Mouse (Mus musculus) CH12.LX (cell line): ENCODE measurements at regions not wholly inside any gene's neighbourhood (a gene's known extent, or its start where the extent isn't known, plus 50 kb on each side); places are given as distances from the start of the nearest gene placed in this dataset.
A peak's percentile ranks its signal among the peaks of the same experiment; 100 is the strongest.

Experiments
- DNase-seq: peaks from one replicate; pipeline ENCODE4 v3.0.0-alpha.2; 2013; ENCODE audit errors: extremely low read depth
- H3K27ac ChIP-seq: 2 replicates; pipeline ENCODE4 v1.5.1; 2012; ENCODE audit warnings: low read depth, mild to moderate bottlenecking, control low read depth, moderate library complexity; ENCODE audit not compliant: insufficient read depth
- H3K27me3 ChIP-seq: replicated peaks from 2 replicates; pipeline ENCODE3; 2012; ENCODE audit warnings: inconsistent platforms
- H3K36me3 ChIP-seq, 2 experiments: replicated peaks in 1 of 2; 2 replicates each; pipeline versions ENCODE3 to v1.6.1; 2012; ENCODE audit warnings: inconsistent platforms in 1 of 2, low read length in 1 of 2, mild to moderate bottlenecking in 1 of 2, mixed read lengths in 1 of 2, moderate library complexity in 1 of 2; ENCODE audit not compliant: control insufficient read depth in 1 of 2, insufficient read depth in 1 of 2
- H3K4me1 ChIP-seq, 2 experiments: 2 replicates each; pipeline ENCODE4 v1.6.1; 2012; ENCODE audit warnings: inconsistent platforms in 1 of 2, moderate library complexity in 1 of 2; ENCODE audit not compliant: insufficient read depth in 2 of 2, control insufficient read depth in 1 of 2
- H3K4me2 ChIP-seq: 2 replicates; pipeline ENCODE4 v1.6.1; 2012; ENCODE audit warnings: low read depth, mild to moderate bottlenecking, control low read depth; ENCODE audit not compliant: poor library complexity, insufficient read depth, severe bottlenecking
- H3K4me3 ChIP-seq, 3 experiments: fragments of 150-350 bp in 1 of 3; sonication (generic) in 1 of 3; replicated peaks in 1 of 3; 2 replicates each; pipeline versions ENCODE3 to v1.5.1; 2011 to 2012; ENCODE audit warnings: low read depth in 2 of 3, low read length in 2 of 3, mild to moderate bottlenecking in 2 of 3, moderate library complexity in 2 of 3, control low read depth in 1 of 3, improper control_type of control experiment in 1 of 3, inconsistent platforms in 1 of 3, mixed read lengths in 1 of 3; ENCODE audit not compliant: poor library complexity in 1 of 3
- H3K79me2 ChIP-seq: replicated peaks from 2 replicates; pipeline ENCODE4 v1.6.1; 2012; ENCODE audit warnings: mild to moderate bottlenecking, moderate library complexity; ENCODE audit not compliant: control insufficient read depth, poor library complexity, insufficient read depth, severe bottlenecking; ENCODE audit errors: extremely low read depth
- H3K9ac ChIP-seq: 2 replicates; pipeline ENCODE4 v1.6.1; 2012; ENCODE audit warnings: low read depth, mild to moderate bottlenecking, control low read depth, moderate library complexity; ENCODE audit not compliant: insufficient read depth
- H3K9me3 ChIP-seq: replicated peaks from 2 replicates; pipeline ENCODE3; 2012; ENCODE audit warnings: low read length, inconsistent platforms, mixed read lengths
- CHD2 ChIP-seq: IDR thresholded peaks from 2 replicates; pipeline ENCODE4 v1.6.1; 2011; ENCODE audit warnings: low read length, improper control_type of control experiment
- ELF1 ChIP-seq: IDR thresholded peaks from 2 replicates; pipeline ENCODE4 v1.6.1; 2014; ENCODE audit warnings: low read depth, mild to moderate bottlenecking, inconsistent platforms, low read length, improper control_type of control experiment
- HCFC1 ChIP-seq: IDR thresholded peaks from 2 replicates; pipeline ENCODE4 v1.6.1; 2012; ENCODE audit warnings: low read depth, mild to moderate bottlenecking, inconsistent platforms, low read length, improper control_type of control experiment
- IRF4 ChIP-seq: IDR thresholded peaks from 2 replicates; pipeline ENCODE4 v1.6.1; 2014; ENCODE audit warnings: low read depth, mild to moderate bottlenecking, inconsistent platforms, low read length, improper control_type of control experiment
- JUN ChIP-seq: IDR thresholded peaks from 2 replicates; pipeline ENCODE4 v1.6.1; 2011; ENCODE audit warnings: low read depth, mild to moderate bottlenecking, low read length, improper control_type of control experiment, moderate library complexity; ENCODE audit not compliant: insufficient read depth
- KAT2A ChIP-seq: IDR thresholded peaks from 2 replicates; pipeline ENCODE4 v1.6.1; 2012; ENCODE audit warnings: low read length, improper control_type of control experiment, inconsistent platforms; ENCODE audit not compliant: insufficient replicate concordance
- MAFK ChIP-seq: IDR thresholded peaks from 2 replicates; pipeline ENCODE4 v1.6.1; 2011; ENCODE audit warnings: low read length, improper control_type of control experiment; ENCODE audit not compliant: insufficient replicate concordance
- MEF2A ChIP-seq: IDR thresholded peaks from 2 replicates; pipeline ENCODE4 v1.6.1; 2014; ENCODE audit warnings: low read depth, mild to moderate bottlenecking, inconsistent platforms, low read length, improper control_type of control experiment, borderline replicate concordance
- MXI1 ChIP-seq: IDR thresholded peaks from 2 replicates; pipeline ENCODE4 v1.6.1; 2011; ENCODE audit warnings: mild to moderate bottlenecking, low read depth, low read length, improper control_type of control experiment
- PAX5 ChIP-seq: IDR thresholded peaks from 2 replicates; pipeline ENCODE4 v1.6.1; 2012; ENCODE audit warnings: low read length, inconsistent platforms, mixed read lengths
- POLR2AphosphoS2 ChIP-seq: IDR thresholded peaks from 2 replicates; pipeline ENCODE4 v1.6.1; 2011; ENCODE audit warnings: low read depth, low read length, improper control_type of control experiment
- RCOR1 ChIP-seq: conservative IDR thresholded peaks from 2 replicates; pipeline ENCODE4 v1.6.1; 2012; ENCODE audit warnings: low read depth, mild to moderate bottlenecking, inconsistent platforms, low read length, improper control_type of control experiment
- SMC3 ChIP-seq: IDR thresholded peaks from 2 replicates; pipeline ENCODE4 v1.6.1; 2011; ENCODE audit warnings: low read depth, low read length, improper control_type of control experiment
- TBP ChIP-seq: conservative IDR thresholded peaks from 2 replicates; pipeline ENCODE4 v1.6.1; 2011; ENCODE audit warnings: low read depth, low read length, improper control_type of control experiment
- UBTF ChIP-seq: IDR thresholded peaks from 2 replicates; pipeline ENCODE4 v1.6.1; 2012; ENCODE audit warnings: low read depth, mild to moderate bottlenecking, inconsistent platforms, low read length, improper control_type of control experiment, moderate library complexity
- ZNF384 ChIP-seq: IDR thresholded peaks from 2 replicates; pipeline ENCODE4 v1.6.1; 2012; ENCODE audit warnings: low read depth, low read length, improper control_type of control experiment, inconsistent platforms
- dilution Hi-C: fragments of 300-500 bp; cut with MboI; formaldehyde crosslinking; loops from 2 replicates; pipeline ENCODE4 v1.14.3; 2020; ENCODE audit warnings: low sequenced_read_pairs; ENCODE audit not compliant: extremely low pct_unique_long_range_greater_than_20kb, extremely low pct_ligation_motif_present
- in situ Hi-C: fragments of 300-500 bp; cut with MboI; formaldehyde crosslinking; loops from 3 replicates; pipeline ENCODE4 v1.14.3; 2019; ENCODE audit warnings: low sequenced_read_pairs, low pct_ligation_motif_present, low pct_unique_long_range_greater_than_20kb, mixed read lengths

GRCm38 (mm10) chr12:118488038-118488437 is 186.8 kb upstream of the Sp4 start:
- Histone ChIP-seq H3K9ac (no peak overlapping the region), H3K79me2 (no peaks in the 10 kb centered on the region), H3K27me3 (no peaks in the 10 kb centered on the region), H3K27ac (no peak overlapping the region), H3K9me3 (no peaks in the 10 kb centered on the region), H3K4me2 (no peak overlapping the region), H3K4me3 (no peak overlapping the region), H3K36me3 (no peaks in the 10 kb centered on the region), H3K4me1 (no peaks in the 10 kb centered on the region)
- in situ Hi-C loops (no loop called here), dilution Hi-C loops (no loop called here)
- DNase-seq: no peak
- TF ChIP-seq TBP: no peak
- no peak for TF ChIP-seq MEF2A
- TF ChIP-seq ELF1: no peak
- TF ChIP-seq CHD2: no peak
- TF ChIP-seq UBTF: no peak
- TF ChIP-seq RCOR1: no peak
- TF ChIP-seq JUN: no peak
- TF ChIP-seq ZNF384: no peak
- no peak for TF ChIP-seq IRF4
- no peak for TF ChIP-seq POLR2AphosphoS2
- TF ChIP-seq HCFC1: no peak
- no peak for TF ChIP-seq PAX5
- TF ChIP-seq KAT2A: no peak
- no peak for TF ChIP-seq SMC3
- TF ChIP-seq MXI1: no peak

- no peaks in the 10 kb centered on the region for H3K36me3 ChIP-seq
- H3K9ac ChIP-seq: no peak overlapping the region
- no peaks in the 10 kb centered on the region for H3K27me3 ChIP-seq
- no peak overlapping the region for H3K27ac ChIP-seq
- in situ Hi-C loops (no loop called here), dilution Hi-C loops (no loop called here)
- H3K4me1 ChIP-seq: no peaks in the 10 kb centered on the region
- TF ChIP-seq MAFK (peak; percentile 74), POLR2AphosphoS2 (no peak)
- no peak for DNase-seq
- no peaks in the 10 kb centered on the region for H3K9me3 ChIP-seq
- H3K79me2 ChIP-seq: no peaks in the 10 kb centered on the region
- H3K4me2 ChIP-seq: no peak overlapping the region
- no peak overlapping the region for H3K4me3 ChIP-seq
These were observed 185.2 kb upstream of the Sp4 start for GRCm38 (mm10) chr12:118486434-118486833.
